ENCODE assay signal across 10 mouse cellular contexts in genomic region chr2:160351038-160351574, GRCm38 (mm10). TPM values are rescaled to one million over a fixed set of nuclear protein-coding genes. Genes with fewer than 3 reads are reported as not detected.
A peak's percentile ranks its signal among the peaks of the same experiment; 100 is the strongest.
DNase-seq lines count a peak whose midpoint lies in the region.
"Had no signal": no experiment of that assay in that cellular context is flagged by ENCODE, and none has a peak within 500 bp of the region (broad histone marks: within the 10 kb centered on the region; RNA-seq: fewer than 3 reads in every experiment).

No protein-coding gene starts in this region.

- intact Hi-C loops in heart, postnatal 14 days (cut with DNase I), result no loop called here

- DNase-seq in heart, postnatal 14 days, result peak; percentile 49 to 55
- DNase-seq in heart, adult 9 months (ENCODE audit: low spot score in 2 of 2), result no peak
- peak; percentile 53 for DNase-seq in ovary, adult 18-20 months (ENCODE audit: low spot score)
- DNase-seq in ovary, postnatal 14 days (ENCODE audit: low spot score), result no peak
- DNase-seq in adrenal gland, postnatal 4 days (ENCODE audit: low spot score in 2 of 2), result peak; percentile 32 to 35
- peak; percentile 78 for DNase-seq in testis, postnatal 14 days (ENCODE audit: low spot score)
- no peak for DNase-seq in thymus, postnatal 14 days
- DNase-seq: cerebellum, adult 11-12 months; forebrain, postnatal 0 days had no signal

RNA-seq across cellular contexts. Expression of gene Mafb, which starts 15.8 kb away (rescaled TPM):
- total RNA-seq in heart, postnatal 14 days (2021), result 10 to 100 TPM; 12.1 to 13.5 TPM
- 10 to 100 TPM; 17.5 to 24.6 TPM for total RNA-seq in adrenal gland, postnatal 4 days (2021)

RNA-seq across cellular contexts. Expression of gene Gm826, which starts 17.1 kb away (rescaled TPM):
- 10 to 100 TPM in 1 of 2 experiments, 1 to 10 TPM in 1; 8.8 to 11.1 TPM for total RNA-seq in heart, postnatal 14 days (2021)
- total RNA-seq in adrenal gland, postnatal 4 days (2021), result under 1 TPM; 0.90 TPM
- total RNA-seq: forebrain, postnatal 0 days; megakaryocyte-erythroid progenitor cell, adult 5-6 weeks had no signal

Comparison
In these comparisons a context has a peak if more than half of its experiments do, and no peak if none do; other contexts are left out.
1. DNase-seq: peak in heart, postnatal 14 days (2 of 2), ovary, adult 18-20 months (single experiment), adrenal gland, postnatal 4 days (2 of 2) and testis, postnatal 14 days (single experiment); none in heart, adult 9 months (0 of 2), ovary, postnatal 14 days (single experiment) and thymus, postnatal 14 days (single experiment).
2. RNA of gene Gm826, which starts 17.1 kb away (total RNA-seq): 8.8 to 11.1 TPM in heart, postnatal 14 days; 0.90 TPM in adrenal gland, postnatal 4 days; every median in the first group is over 4 times any median in the second.